Mouse (Mus musculus) bone marrow macrophage, adult 2 months (primary cell): ENCODE results near the gene Slit3.

Experiments
- CTCF ChIP-seq: IDR thresholded peaks from 2 replicates; pipeline ENCODE4 v1.5.1; 2012; ENCODE audit warnings: low read depth, mild to moderate bottlenecking, low read length, moderate library complexity
- POLR2A ChIP-seq: IDR thresholded peaks from 2 replicates; pipeline ENCODE4 v1.6.1; 2012; ENCODE audit warnings: mild to moderate bottlenecking, low read depth, low read length, borderline replicate concordance

GRCm38 (mm10) chr11:35395376-35395775 is 274.4 kb downstream of the Slit3 start:
- TF ChIP-seq CTCF (no peak), POLR2A (no peak)
